Mouse (Mus musculus): ENCODE measurements around the gene Rbm33.

DNA sequence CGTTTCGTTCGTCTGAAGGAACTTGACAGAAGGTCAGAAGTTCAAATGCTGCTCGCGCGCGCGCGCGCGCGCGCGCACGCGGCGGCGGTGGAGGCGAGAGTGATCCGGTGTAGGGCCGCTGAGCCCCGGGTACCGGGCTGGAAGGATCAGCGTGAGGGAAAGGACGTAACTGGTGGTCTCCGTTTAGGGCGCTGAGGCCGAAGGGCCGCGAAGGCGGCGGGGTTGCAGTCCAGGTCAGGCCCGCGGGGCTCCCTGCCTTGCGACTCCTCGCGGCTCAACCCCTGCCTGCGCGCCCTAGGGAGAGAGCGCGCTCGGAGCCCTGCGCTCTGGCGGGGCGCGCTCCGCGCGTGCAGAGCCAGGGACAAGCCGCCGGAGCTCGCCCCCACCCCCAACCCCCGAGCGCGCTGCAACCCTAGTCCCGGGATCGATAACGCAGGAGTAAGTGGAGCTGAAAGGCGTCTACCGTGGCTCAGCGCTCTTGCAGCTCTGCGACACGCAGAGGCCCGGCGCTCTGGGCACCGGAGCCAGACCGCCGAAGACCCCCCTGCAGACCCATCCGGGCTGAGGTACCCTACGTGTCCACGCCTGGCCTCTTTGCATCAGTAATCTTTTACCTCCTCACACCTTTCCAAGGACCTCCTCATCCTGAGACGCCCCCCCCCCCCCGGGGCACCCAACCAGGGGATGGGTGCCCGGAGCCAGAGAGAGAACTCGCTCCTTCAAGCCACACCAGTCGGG lies 147.6 kb downstream of the Rbm33 start:
- TF ChIP-seq ZNF384 (IDR thresholded peaks at IDR 0.05; ENCODE audit: low read depth, low read length): no peak
- TF ChIP-seq ZC3H11A (IDR thresholded peaks at IDR 0.05; ENCODE audit: borderline replicate concordance, low read depth, low read length): no peak
- no peak for TF ChIP-seq MAFK (IDR thresholded peaks at IDR 0.05; ENCODE audit: insufficient read depth, low read depth, low read length)
- TF ChIP-seq HCFC1 (IDR thresholded peaks at IDR 0.05; ENCODE audit: borderline replicate concordance, insufficient read depth, low read length): no peak
- TF ChIP-seq CHD2 (IDR thresholded peaks at IDR 0.05; ENCODE audit: low read depth, low read length): no peak
